Mouse (Mus musculus) heart, adult 2 months (tissue): ENCODE results near the gene Pcmt1. TPM values are rescaled to one million over a fixed set of nuclear protein-coding genes. Genes with fewer than 3 reads are reported as not detected.
A peak's percentile ranks its signal among the peaks of the same experiment; 100 is the strongest.

Experiments used
- DNase-seq, 2 experiments: peaks; one replicate each; pipeline ENCODE4 v3.0.0; 2021
- H3K27ac ChIP-seq: fragments of 200-600 bp; 2 replicates; pipeline ENCODE4 v1.8.1; 2022
- H3K27me3 ChIP-seq: fragments of 200-500 bp; 2 replicates; pipeline ENCODE4 v1.6.1; 2012; ENCODE audit warnings: mild to moderate bottlenecking, low read length, inconsistent platforms, mixed read lengths; ENCODE audit not compliant: control insufficient read depth, insufficient read depth
- H3K36me3 ChIP-seq: fragments of 200-500 bp; 2 replicates; pipeline ENCODE4 v1.6.1; 2012; ENCODE audit warnings: low read length, inconsistent platforms; ENCODE audit not compliant: control insufficient read depth, insufficient read depth
- H3K4me1 ChIP-seq: fragments of 200-500 bp; 2 replicates; pipeline ENCODE4 v1.6.1; 2011; ENCODE audit warnings: low read length; ENCODE audit not compliant: control insufficient read depth, insufficient read depth
- H3K4me3 ChIP-seq: fragments of 200-600 bp; 2 replicates; pipeline ENCODE4 v1.8.1; 2022
- H3K79me2 ChIP-seq: fragments of 200-500 bp; replicated peaks from 2 replicates; pipeline ENCODE4 v1.6.1; 2012; ENCODE audit warnings: mild to moderate bottlenecking, inconsistent platforms, low read length, moderate library complexity, mixed read lengths; ENCODE audit not compliant: control insufficient read depth, insufficient read depth
- H3K9ac ChIP-seq: fragments of 200-500 bp; 2 replicates; pipeline ENCODE4 v1.6.1; 2012; ENCODE audit warnings: low read depth, mild to moderate bottlenecking, control low read depth, inconsistent platforms, low read length, mixed read lengths
- CTCF ChIP-seq: fragments of 200-600 bp; IDR thresholded peaks from 2 replicates; pipeline ENCODE4 v1.8.1; 2022; ENCODE audit warnings: antibody characterized with exemption, mild to moderate bottlenecking, moderate library complexity
- EP300 ChIP-seq: fragments of 200-500 bp; IDR thresholded peaks from 2 replicates; pipeline ENCODE4 v1.6.1; 2011; ENCODE audit warnings: low read depth, low read length, control low read depth; ENCODE audit not compliant: insufficient read depth
- POLR2A ChIP-seq: fragments of 200-500 bp; IDR thresholded peaks from 2 replicates; pipeline ENCODE4 v1.6.1; 2011; ENCODE audit warnings: mild to moderate bottlenecking, low read depth, low read length, control low read depth; ENCODE audit not compliant: insufficient read depth
- WGBS: fragments of 180-500 bp; shearing (Covaris S2); methylation state at CpG from one replicate; pipeline ENCODE4 v1.1.7; 2018; 5-methylcytosine and 5-hydroxymethylcytosine counted together
- intact Hi-C: fragments of 180-260 bp; cut with DNase I; formaldehyde crosslinking; loops from one replicate; pipeline ENCODE4 v1.15.1; 2025
- polyA plus RNA-seq: library from polyadenylated mRNA; depleted of rRNA; stranded (reverse); fragments of >200 nt; gene quantifications from 2 replicates; pipeline ENCODE4 v1.2.3, GENCODE M21; 2012
- total RNA-seq, 2 experiments: library from RNA; stranded (reverse); gene quantifications; 2 replicates each; pipeline ENCODE4 v1.2.3; 2021

Gene Pcmt1
- total and polyA plus RNA-seq, 3 experiments, result 35.3 to 101 (median 92.5) TPM

GRCm38 (mm10) chr10:7611647-7612046, 69.3 kb downstream of the Pcmt1 start:
- DNase-seq, result no peak
- 76% methylated on average over 6 of the region's 6 CpGs for WGBS
- Histone ChIP-seq H3K79me2 (no peaks in the 10 kb centered on the region), H3K27ac (no peak overlapping the region), H3K9ac (no peak overlapping the region), H3K4me3 (no peak overlapping the region), H3K36me3 (no peaks in the 10 kb centered on the region), H3K4me1 (no peaks in the 10 kb centered on the region), H3K27me3 (no peaks in the 10 kb centered on the region)
- TF ChIP-seq EP300, result no peak
- no peak for TF ChIP-seq CTCF
- no peak for TF ChIP-seq POLR2A
- intact Hi-C loops, result no loop called here

GRCm38 (mm10) chr10:7608611-7609010, 72.3 kb downstream of the Pcmt1 start:
- H3K9ac ChIP-seq, result no peak overlapping the region
- H3K27ac ChIP-seq, result no peak overlapping the region
- WGBS, result 80% methylated on average over 17 of the region's 17 CpGs
- no peak for TF ChIP-seq CTCF
- no peak for TF ChIP-seq POLR2A
- TF ChIP-seq EP300, result no peak
- DNase-seq, result no peak
- H3K79me2 ChIP-seq, result no peaks in the 10 kb centered on the region
- intact Hi-C loops, result no loop called here
- H3K4me3 ChIP-seq, result no peak overlapping the region
- H3K36me3 ChIP-seq, result no peaks in the 10 kb centered on the region
- H3K4me1 ChIP-seq, result no peaks in the 10 kb centered on the region
- no peaks in the 10 kb centered on the region for H3K27me3 ChIP-seq

DNA sequence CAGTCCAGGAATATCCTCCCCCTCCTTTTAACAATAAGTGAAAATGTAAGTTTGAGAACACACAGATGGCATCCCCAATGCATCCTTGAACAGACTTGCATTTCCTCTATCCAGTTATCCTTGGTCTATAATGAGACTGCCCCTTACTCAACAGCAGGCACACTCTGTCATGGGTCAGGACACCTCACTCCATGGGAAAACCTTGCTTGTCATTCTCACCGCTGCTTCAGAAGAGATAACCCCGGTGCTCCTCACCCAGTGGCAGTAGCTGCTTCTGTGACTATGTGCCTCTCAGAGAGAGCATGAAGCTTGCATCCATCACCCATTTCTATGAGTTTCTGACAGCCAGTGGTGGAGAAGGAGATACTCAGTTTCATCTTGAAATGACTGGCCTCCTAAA, 74.5 kb downstream of the Pcmt1 start:
- intact Hi-C loops, result no loop called here
- Histone ChIP-seq H3K27me3 (no peaks in the 10 kb centered on the region), H3K79me2 (no peaks in the 10 kb centered on the region), H3K36me3 (no peaks in the 10 kb centered on the region), H3K27ac (no peak overlapping the region), H3K4me1 (no peaks in the 10 kb centered on the region), H3K4me3 (no peak overlapping the region), H3K9ac (no peak overlapping the region)
- no peak for TF ChIP-seq EP300
- no peak for TF ChIP-seq CTCF
- no peak for TF ChIP-seq POLR2A
- no peak for DNase-seq
- WGBS, result 52% methylated on average over 2 of the region's 2 CpGs

DNA sequence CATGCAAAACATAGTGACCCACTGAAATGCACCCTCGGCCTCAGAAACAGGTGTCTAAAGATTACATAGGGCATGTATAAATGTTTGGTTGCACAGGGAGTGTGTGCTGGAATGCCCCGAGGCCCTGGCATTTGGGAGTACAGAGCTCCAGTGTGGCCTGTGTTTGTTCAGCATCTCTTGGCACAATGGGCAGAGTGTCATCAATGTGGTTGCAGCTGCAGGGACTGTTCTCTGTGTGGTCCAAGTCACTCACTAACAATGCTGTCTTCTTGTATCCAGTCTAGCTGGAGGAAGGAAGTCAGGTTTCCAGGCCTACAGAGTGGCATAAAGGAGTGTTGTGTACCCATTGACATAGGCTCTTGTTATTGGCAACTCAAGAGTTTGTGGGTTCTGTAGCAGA, 75.8 kb downstream of the Pcmt1 start:
- no peaks in the 10 kb centered on the region for H3K4me1 ChIP-seq
- WGBS, result 67% methylated on average over 2 of the region's 2 CpGs
- no peaks in the 10 kb centered on the region for H3K36me3 ChIP-seq
- H3K79me2 ChIP-seq, result no peaks in the 10 kb centered on the region
- no peak for DNase-seq
- no peak overlapping the region for H3K4me3 ChIP-seq
- TF ChIP-seq CTCF (no peak), EP300 (no peak), POLR2A (no peak)
- H3K9ac ChIP-seq, result no peak overlapping the region
- H3K27ac ChIP-seq, result no peak overlapping the region
- intact Hi-C loops, result no loop called here
- H3K27me3 ChIP-seq, result no peaks in the 10 kb centered on the region

DNA sequence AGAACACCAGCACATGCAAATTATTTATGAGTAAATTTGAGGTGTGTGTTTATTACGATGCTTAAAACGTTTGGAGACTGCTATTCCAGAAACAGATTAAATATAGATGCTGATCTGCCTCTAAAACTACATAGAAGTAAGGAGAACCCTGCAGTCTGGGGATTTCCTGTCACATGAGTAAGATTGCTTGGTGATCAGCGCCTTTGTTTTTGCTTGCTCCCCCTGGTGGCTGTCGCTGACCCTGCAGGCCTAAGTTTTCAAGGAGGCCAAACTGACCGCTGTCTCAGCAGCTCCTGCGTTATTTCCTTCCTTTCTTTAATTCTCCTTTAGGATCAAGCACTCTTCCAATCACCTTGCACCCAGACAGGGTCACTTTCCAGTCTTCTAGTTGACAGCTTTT, 80.3 kb downstream of the Pcmt1 start:
- intact Hi-C loops, result loop anchor here (1.0 to 5.0 kb wide), 2 partner anchors 130 to 268 kb away; no protein-coding TSS in a partner anchor
- Histone ChIP-seq H3K36me3 (no peaks in the 10 kb centered on the region), H3K4me3 (no peak overlapping the region), H3K27ac (no peak overlapping the region), H3K79me2 (no peaks in the 10 kb centered on the region), H3K4me1 (no peaks in the 10 kb centered on the region), H3K27me3 (no peaks in the 10 kb centered on the region), H3K9ac (no peak overlapping the region)
- 4% methylated on average over 6 of the region's 6 CpGs for WGBS
- peak; percentile 60 to 83 for DNase-seq
- TF ChIP-seq EP300 (peak; percentile 72), POLR2A (no peak), CTCF (peak; percentile 99)

- intact Hi-C loops, result no loop called here
- no peak overlapping the region for H3K4me3 ChIP-seq
- H3K9ac ChIP-seq, result no peak overlapping the region
- H3K36me3 ChIP-seq, result no peaks in the 10 kb centered on the region
- H3K27ac ChIP-seq, result no peak overlapping the region
- WGBS, result 78% methylated on average over 7 of the region's 7 CpGs
- TF ChIP-seq CTCF (no peak), EP300 (no peak), POLR2A (no peak)
- no peaks in the 10 kb centered on the region for H3K4me1 ChIP-seq
- H3K27me3 ChIP-seq, result no peaks in the 10 kb centered on the region
- no peaks in the 10 kb centered on the region for H3K79me2 ChIP-seq
- DNase-seq, result no peak
Measured at GRCm38 (mm10) chr10:7598177-7598576, 82.8 kb downstream of the Pcmt1 start.
